Mouse (Mus musculus) bone marrow, adult 2 months (tissue): ENCODE measurements around the gene Tbc1d25.

Experiments used
- CTCF ChIP-seq: fragments of 200-500 bp; IDR thresholded peaks from 2 replicates; pipeline ENCODE4 v1.5.1; 2011; ENCODE audit warnings: low read length, control low read depth; ENCODE audit not compliant: control insufficient read depth, insufficient read depth
- POLR2A ChIP-seq: fragments of 200-500 bp; IDR thresholded peaks from 2 replicates; pipeline ENCODE4 v1.6.1; 2011; ENCODE audit warnings: low read depth, mild to moderate bottlenecking, control low read depth, low read length, borderline replicate concordance; ENCODE audit not compliant: control insufficient read depth

DNA sequence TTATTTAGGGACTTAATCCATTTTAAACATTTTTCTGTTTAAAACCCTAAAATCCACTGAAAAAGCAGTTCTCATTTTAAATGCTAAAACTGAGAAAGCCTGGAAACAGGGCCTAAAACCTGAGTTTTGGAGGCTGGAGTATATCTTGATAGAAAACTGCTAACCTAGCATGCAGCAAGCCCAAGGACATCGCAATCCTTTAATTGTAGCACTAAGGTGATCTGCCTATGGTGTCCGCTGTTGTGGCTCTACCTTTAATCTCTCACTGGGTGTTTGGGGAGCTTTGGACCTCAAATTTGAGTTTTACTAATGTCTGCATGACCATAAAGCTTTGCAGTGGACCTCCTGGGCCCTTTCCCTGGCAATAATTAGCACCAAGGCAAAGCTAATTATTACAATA is 35.5 kb downstream of the Tbc1d25 start:
- TF ChIP-seq POLR2A (no peak), CTCF (no peak)
